Mouse (Mus musculus) testis, adult 2 months (tissue): ENCODE data around the gene Nme8. TPM values are rescaled to one million over a fixed set of nuclear protein-coding genes. Genes with fewer than 3 reads are reported as not detected.

ENCODE experiments used
- H3K27ac ChIP-seq: fragments of 200-500 bp; 2 replicates; pipeline ENCODE4 v1.5.1; 2012; ENCODE audit warnings: low read depth, low read length; ENCODE audit not compliant: control insufficient read depth, insufficient read depth
- H3K27me3 ChIP-seq: fragments of 200-500 bp; 2 replicates; pipeline ENCODE4 v1.6.1; 2012; ENCODE audit warnings: mild to moderate bottlenecking, low read length, moderate library complexity; ENCODE audit not compliant: control insufficient read depth, insufficient read depth
- H3K36me3 ChIP-seq: fragments of 200-500 bp; 2 replicates; pipeline ENCODE4 v1.6.1; 2012; ENCODE audit warnings: mild to moderate bottlenecking, low read length; ENCODE audit not compliant: control insufficient read depth, insufficient read depth
- H3K4me1 ChIP-seq: fragments of 200-500 bp; 2 replicates; pipeline ENCODE4 v1.6.1; 2012; ENCODE audit warnings: low read length; ENCODE audit not compliant: control insufficient read depth, insufficient read depth
- H3K4me3 ChIP-seq: fragments of 200-500 bp; 2 replicates; pipeline ENCODE4 v1.5.1; 2012; ENCODE audit warnings: low read depth, mild to moderate bottlenecking, low read length, moderate library complexity, mixed read lengths; ENCODE audit not compliant: control insufficient read depth
- CTCF ChIP-seq: fragments of 200-500 bp; IDR thresholded peaks from 2 replicates; pipeline ENCODE4 v1.5.1; 2012; ENCODE audit warnings: low read depth, mild to moderate bottlenecking, inconsistent platforms, low read length, moderate library complexity; ENCODE audit not compliant: control insufficient read depth, insufficient read depth, insufficient replicate concordance
- POLR2A ChIP-seq: fragments of 200-500 bp; IDR thresholded peaks from 2 replicates; pipeline ENCODE4 v1.6.1; 2012; ENCODE audit warnings: low read depth, mild to moderate bottlenecking, inconsistent platforms, low read length, moderate library complexity; ENCODE audit not compliant: control insufficient read depth
- polyA plus RNA-seq: library from polyadenylated mRNA; depleted of rRNA; stranded (reverse); fragments of >200 nt; gene quantifications from 2 replicates; pipeline ENCODE4 v1.2.3, GENCODE M21; 2012

Gene Nme8
- polyA plus RNA-seq, 1 experiment: 47.5 TPM

DNA sequence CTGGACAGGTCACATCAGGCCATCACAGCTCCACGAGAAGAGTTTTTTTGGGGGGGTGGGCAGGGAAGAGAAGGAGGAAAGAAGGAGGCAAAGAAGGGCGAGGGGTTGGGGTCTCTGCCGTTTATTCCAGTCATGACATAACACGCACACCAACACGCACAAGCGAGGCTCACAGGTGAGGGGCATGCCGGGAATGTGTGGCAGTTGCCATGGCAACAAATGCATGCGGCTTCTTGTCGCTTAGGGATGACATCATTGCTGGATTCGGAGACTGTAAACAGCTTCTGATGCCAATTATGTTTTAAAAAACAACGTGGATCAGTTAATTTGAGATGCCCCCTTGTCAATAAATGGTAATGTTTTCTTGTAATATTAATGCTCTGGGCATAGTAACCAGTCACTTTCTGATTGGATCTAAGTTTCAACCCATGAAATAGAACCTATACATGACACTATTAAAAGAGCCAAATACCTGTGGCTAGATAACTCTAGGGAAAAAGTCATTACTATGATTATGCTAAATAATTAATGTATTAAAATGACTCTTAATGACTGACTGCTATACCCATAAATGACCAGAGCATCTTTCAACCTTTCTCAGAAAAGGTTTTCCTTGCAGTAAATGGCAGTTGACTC lies 4.0 kb upstream of the Nme8 start:
- H3K27me3 ChIP-seq: no peaks in the 10 kb centered on the region
- TF ChIP-seq POLR2A (peak; percentile 92; the same call in 1 of the 2 replicates), CTCF (no peak)

GRCm38 (mm10) chr13:19700733-19701442 lies 3.3 kb upstream of the Nme8 start:
- TF ChIP-seq POLR2A (no peak), CTCF (no peak)
- peak overlapping the region; percentile 48 for H3K27ac ChIP-seq
- H3K36me3 ChIP-seq: no peaks in the 10 kb centered on the region
- H3K4me3 ChIP-seq: peak overlapping the region; percentile 45
- no peaks in the 10 kb centered on the region for H3K27me3 ChIP-seq
- peaks cover 14% of the 10 kb centered on the region for H3K4me1 ChIP-seq

More for the DNA sequence above, 4.0 kb upstream of the Nme8 start:
- Histone ChIP-seq H3K27ac (no peak overlapping the region; the same call in 1 of the 2 replicates), H3K4me1 (peaks cover 13% of the 10 kb centered on the region), H3K36me3 (no peaks in the 10 kb centered on the region), H3K4me3 (peak overlapping the region; percentile 45)

- Histone ChIP-seq H3K36me3 (no peaks in the 10 kb centered on the region), H3K27me3 (no peaks in the 10 kb centered on the region), H3K4me3 (no peak overlapping the region; the same call in 1 of the 2 replicates), H3K4me1 (peaks cover 14% of the 10 kb centered on the region), H3K27ac (no peak overlapping the region)
- TF ChIP-seq CTCF: peak; percentile 30; the same call in 1 of the 2 replicates
- no peak for TF ChIP-seq POLR2A
Measured at GRCm38 (mm10) chr13:19698524-19699173, 1.1 kb upstream of the Nme8 start.

DNA sequence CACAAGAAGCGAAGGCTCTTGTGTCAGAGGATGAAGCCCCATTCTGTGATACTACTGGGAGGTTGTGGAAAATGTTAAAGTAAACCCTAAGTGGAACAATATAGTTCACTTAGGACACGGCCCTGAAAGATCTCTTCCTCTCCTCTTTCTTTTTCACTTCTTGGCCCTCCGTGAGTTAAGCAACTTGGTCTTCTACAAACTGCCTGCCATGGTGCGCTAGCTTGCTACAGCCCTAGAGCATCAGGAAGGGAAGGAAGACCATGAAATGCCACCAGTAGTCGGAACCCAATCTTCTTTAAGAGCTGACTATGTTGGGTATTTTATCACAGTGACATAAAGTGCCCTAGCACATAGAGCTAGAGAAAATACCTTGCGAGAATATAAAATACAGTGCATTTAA lies 7.2 kb downstream of the Nme8 start:
- Histone ChIP-seq H3K4me1 (no peaks in the 10 kb centered on the region; the same call in 1 of the 2 replicates), H3K27ac (no peak overlapping the region), H3K27me3 (no peaks in the 10 kb centered on the region), H3K4me3 (no peak overlapping the region), H3K36me3 (no peaks in the 10 kb centered on the region)
- TF ChIP-seq CTCF (no peak), POLR2A (no peak)

GRCm38 (mm10) chr13:19689971-19690370 lies 7.6 kb downstream of the Nme8 start:
- no peaks in the 10 kb centered on the region; the same call in 1 of the 2 replicates for H3K4me1 ChIP-seq
- H3K27me3 ChIP-seq: no peaks in the 10 kb centered on the region
- H3K36me3 ChIP-seq: no peaks in the 10 kb centered on the region
- TF ChIP-seq CTCF (no peak), POLR2A (no peak)
- H3K4me3 ChIP-seq: no peak overlapping the region
- no peak overlapping the region for H3K27ac ChIP-seq

GRCm38 (mm10) chr13:19684007-19684406 lies 13.6 kb downstream of the Nme8 start:
- TF ChIP-seq POLR2A (no peak), CTCF (no peak)
- H3K4me3 ChIP-seq: no peak overlapping the region
- no peaks in the 10 kb centered on the region for H3K36me3 ChIP-seq
- no peaks in the 10 kb centered on the region for H3K4me1 ChIP-seq
- no peaks in the 10 kb centered on the region for H3K27me3 ChIP-seq
- H3K27ac ChIP-seq: no peak overlapping the region
